ENCODE assay signal across 25 mouse cellular contexts in genomic region chr9:9174206-9174605, GRCm38 (mm10).
"Had no signal": no experiment of that assay in that cellular context is flagged by ENCODE, and none has a peak within 500 bp of the region (broad histone marks: within the 10 kb centered on the region; RNA-seq: fewer than 3 reads in every experiment).

No protein-coding gene starts in this region.

- H3K4me2 ChIP-seq: heart, embryonic 12.5 days; hindbrain, embryonic 12.5 days; hindbrain, embryonic 14.5 days; intestine, embryonic 15.5 days; limb, embryonic 13.5 days; limb, embryonic 15.5 days had no signal

- DNase-seq: gastrocnemius, adult 2 months; gastrocnemius, postnatal 10 days; gastrocnemius, postnatal 25 days; heart, adult 2 months; heart, postnatal 10 days; heart, postnatal 4 days; kidney, adult 18-20 months; kidney, adult 8-10 months; kidney, postnatal 10 days; kidney, postnatal 25 days; kidney, postnatal 4 days; layer of hippocampus, adult 9-11 months; layer of hippocampus, postnatal 36 days; left cerebral cortex, postnatal 4 days had no signal

- H3K4me1 ChIP-seq: heart, embryonic 10.5 days; heart, embryonic 12.5 days; hindbrain, embryonic 10.5 days; hindbrain, embryonic 12.5 days; intestine, embryonic 15.5 days had no signal

- H3K9me3 ChIP-seq: heart, embryonic 10.5 days; heart, embryonic 12.5 days; hindbrain, embryonic 10.5 days; hindbrain, embryonic 12.5 days; intestine, embryonic 15.5 days; limb, embryonic 13.5 days; limb, embryonic 15.5 days had no signal

- H3K27ac ChIP-seq: gastrocnemius, adult 2 months; heart, adult 2 months; heart, embryonic 10.5 days; hindbrain, embryonic 10.5 days; hindbrain, embryonic 12.5 days; hindbrain, embryonic 14.5 days; intestine, embryonic 15.5 days; limb, embryonic 13.5 days; limb, embryonic 15.5 days had no signal

- ATAC-seq: hindbrain, embryonic 16.5 days; inflammation-experienced regulatory T-cells, adult 6 months; intestine, embryonic 15.5 days; intestine, postnatal 0 days had no signal

- H3K9ac ChIP-seq: heart, embryonic 12.5 days; hindbrain, embryonic 12.5 days; hindbrain, embryonic 14.5 days; intestine, embryonic 15.5 days; limb, embryonic 13.5 days; limb, embryonic 15.5 days had no signal

- H3K27me3 ChIP-seq: heart, embryonic 12.5 days; hindbrain, embryonic 12.5 days; intestine, embryonic 15.5 days; limb, embryonic 13.5 days; limb, embryonic 15.5 days had no signal

- H3K4me3 ChIP-seq: gastrocnemius, adult 2 months; heart, adult 2 months; heart, embryonic 10.5 days; heart, embryonic 12.5 days; hindbrain, embryonic 10.5 days; hindbrain, embryonic 12.5 days; intestine, embryonic 15.5 days; limb, embryonic 13.5 days; limb, embryonic 15.5 days had no signal

- H3K36me3 ChIP-seq: heart, embryonic 10.5 days; heart, embryonic 12.5 days; hindbrain, embryonic 10.5 days; hindbrain, embryonic 12.5 days; intestine, embryonic 15.5 days had no signal
